Mouse (Mus musculus): ENCODE data around the gene Rrp36.

Rrp36 gene

DNA sequence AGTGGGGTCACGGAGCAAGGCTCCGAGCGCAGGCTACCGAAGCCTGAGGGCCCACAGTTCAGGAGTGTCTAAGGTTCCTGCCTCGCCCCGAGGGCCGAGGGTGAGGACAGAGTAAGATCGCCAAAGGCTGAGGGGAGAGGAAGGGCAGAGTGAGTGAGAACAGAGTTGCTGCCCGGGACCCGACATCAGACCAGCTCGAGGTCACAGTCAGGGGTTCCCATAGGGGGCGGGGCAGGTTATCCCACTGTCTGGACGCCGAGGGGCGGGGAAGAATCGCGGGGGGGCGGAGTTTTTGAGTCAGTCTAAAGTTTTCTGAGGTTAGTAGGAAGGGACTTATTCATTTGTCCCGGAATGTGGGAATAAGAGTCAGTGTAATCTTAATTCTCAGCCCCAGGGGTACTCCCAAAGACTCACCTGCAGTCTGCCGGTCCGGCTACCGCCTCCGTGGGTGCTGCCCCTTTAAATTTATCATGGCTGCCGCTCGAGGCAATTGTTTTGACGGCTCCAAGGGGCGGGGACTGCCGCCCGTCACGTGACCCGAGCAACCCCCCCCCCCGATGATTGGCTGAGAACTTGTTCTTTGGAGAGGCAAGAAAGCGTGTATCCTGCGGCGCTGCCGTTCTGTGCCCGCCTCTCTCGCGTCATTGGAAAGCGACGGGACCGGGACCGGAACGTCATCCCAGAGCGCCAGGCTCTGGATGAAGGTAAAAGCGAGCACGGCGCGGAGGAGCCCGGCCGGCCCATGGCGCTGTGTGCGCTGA is 28.4 kb downstream of the Rrp36 start, which contains the start of the genes Klc4 and Mrpl2:
Gene Klc4 (minus strand): TSS at position 462 of the 761 bp plus-strand sequence.
Gene Mrpl2 (plus strand): TSS at position 669 of the 761 bp plus-strand sequence.
- peak; percentile 98 for DNase-seq

GRCm38 (mm10) chr17:46644916-46645475 is 29.2 kb downstream of the Rrp36 start:
- DNase-seq = no peak

DNA sequence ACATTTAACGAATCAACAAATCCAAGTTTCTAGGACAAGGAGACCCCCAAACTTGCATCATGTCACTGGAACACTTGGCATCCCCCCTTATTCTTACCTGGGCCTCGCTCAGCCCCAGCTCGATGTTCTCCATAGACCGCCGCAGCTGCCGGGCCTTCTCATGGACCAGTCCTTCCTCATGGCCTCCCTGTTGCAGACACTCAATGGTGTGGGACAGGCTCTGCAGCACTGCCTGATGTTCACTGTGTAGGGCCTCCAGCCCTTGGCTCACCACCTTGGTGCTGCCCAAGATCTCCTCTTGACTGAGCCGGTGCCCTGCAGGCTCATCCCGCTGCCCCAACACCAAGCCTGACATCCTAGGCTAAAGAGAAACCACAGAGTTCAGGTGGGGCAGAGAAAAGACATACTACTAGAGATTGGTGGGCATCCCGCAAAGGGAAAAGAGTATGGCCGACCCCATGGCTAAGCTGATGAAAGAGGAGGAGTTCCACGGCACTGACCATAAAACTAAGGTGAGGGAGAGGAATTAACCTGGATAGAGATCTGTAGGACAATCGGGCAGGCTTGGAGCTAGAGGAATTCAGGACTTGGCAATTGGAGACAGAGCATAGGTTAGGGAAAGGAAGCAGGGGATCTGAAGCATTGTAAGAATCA is 29.9 kb downstream of the Rrp36 start:
- DNase-seq = no peak

DNA sequence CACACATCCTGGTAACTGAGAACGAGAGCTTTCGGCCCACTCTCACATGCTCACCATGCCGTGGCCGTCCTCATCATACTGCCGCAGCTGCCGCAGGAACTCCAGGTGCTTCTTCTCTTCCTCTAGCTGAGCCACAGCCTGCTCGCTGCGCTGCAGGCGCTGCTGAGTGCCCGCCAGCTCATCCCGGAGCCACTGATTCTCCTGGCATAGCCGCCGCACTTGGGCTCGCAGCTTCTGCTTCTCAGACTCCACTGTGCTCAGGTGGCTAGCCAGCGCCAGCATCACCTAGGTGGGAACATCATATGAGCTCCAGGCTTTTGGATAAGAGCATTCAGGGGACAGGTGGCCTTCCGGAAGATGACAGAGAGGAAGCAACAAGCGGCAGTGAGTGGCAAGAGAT is 32.1 kb downstream of the Rrp36 start:
- no peak for DNase-seq

DNA sequence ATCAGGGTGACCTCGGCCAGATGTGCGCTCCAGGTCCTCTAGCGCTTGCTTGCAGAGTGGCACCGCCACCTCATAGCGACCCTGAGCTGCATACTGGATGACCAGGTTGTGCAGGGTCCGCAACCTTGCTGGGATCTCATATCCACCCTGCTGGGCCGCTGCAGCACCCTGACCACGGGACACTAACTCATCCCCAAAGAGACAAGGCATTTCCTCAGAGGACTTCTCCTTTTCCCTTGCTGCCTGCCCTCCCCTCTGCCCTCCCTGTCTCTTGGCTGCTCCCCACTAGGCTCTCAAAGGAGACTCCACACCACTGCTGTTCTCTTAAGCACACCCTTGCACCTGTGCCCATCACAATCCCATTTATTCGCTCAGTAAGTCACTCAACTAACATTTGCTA is 34.2 kb downstream of the Rrp36 start:
- DNase-seq = no peak

DNA sequence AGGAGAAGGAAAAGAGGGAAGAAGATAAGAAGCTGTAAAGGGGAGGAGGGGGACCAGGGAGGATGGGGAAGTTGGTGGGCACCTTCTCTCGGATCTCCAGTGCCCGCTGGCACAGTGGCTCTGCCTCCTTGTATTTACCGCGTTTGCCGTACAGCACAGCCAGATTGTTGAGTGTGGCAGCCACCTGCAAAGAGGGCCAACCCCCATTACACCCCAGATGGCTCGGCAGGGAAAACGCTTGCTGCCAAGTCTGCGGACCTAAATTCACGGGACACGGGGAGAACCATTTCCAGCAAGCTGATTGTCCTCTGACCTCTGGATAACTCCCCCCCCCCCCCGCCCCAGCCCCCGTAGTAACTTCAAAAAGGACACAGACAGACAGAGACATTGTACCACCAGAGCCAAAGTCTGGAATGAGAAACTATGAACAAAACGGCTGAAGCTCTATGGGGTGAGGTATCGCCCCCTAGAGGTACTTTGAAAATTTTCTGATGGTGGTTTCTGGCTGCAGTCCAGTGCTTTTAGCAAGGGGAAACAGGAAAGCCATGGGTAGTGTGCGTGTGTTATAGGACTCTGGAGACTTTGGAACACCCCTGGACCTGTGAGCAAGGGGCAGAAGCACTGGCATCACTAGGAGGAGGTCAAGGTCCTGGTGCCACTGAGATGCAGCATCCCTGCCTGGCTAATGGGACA is 37.2 kb downstream of the Rrp36 start:
- DNase-seq = no peak

DNA sequence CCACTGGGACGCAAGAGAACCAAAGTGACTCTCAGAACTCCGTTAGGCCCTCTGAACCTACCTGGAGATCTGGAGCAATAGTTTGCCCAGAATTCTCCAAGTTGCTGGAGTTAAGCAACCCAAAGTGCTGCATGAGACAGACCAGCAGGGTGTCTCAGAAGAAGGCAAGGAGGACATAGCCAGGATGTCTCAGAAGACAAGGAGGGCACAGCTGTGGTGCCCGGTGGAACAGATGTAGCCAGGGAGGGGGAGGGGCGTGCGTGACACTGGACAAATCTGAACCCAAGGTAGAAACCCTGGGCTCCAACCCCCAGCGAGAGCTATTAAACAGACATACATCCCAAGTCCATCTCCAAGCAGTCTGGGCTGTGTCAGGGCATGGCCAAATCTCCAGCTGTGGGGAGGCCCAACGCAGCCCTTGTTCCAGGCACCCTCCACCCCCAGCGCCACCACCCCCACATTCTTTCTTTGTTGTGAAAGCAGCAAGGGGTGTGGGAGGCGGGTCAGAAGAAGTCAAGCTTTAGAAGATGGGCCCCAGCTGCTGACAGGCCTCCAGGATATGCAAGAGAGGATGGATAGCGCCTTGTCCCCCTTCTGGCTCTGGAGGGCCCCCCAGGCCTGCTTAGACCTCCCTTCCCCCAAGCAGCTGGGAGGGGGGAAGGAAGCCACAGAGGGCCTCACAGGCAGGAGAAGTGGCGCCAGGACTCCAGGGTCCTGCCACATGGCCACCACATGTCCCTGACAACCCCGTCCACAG is 44.3 kb downstream of the Rrp36 start:
- DNase-seq = no peak

GRCm38 (mm10) chr17:46628791-46629684 is 45.1 kb downstream of the Rrp36 start, which contains the start of gene Ptk7:
Gene Ptk7, minus strand, starts transcription at chr17:46629504.
- DNase-seq = peak; percentile 81

DNA sequence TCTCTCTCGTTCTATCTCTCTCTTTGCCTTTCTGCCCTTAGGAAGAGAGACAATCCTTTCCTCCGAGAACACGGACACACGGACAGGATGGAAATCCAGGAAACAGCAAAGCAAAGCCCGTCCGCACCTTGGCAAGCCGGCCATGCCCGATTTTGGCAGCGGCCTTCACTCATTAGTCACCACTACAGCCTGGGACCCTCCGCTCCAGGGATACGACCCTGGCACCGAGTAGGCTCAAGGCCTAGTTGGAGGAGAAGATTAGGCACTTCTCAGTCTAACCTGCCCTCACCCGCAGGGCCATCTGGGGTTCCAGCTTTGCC is 45.7 kb downstream of the Rrp36 start:
- no peak for DNase-seq

GRCm38 (mm10) chr17:46627409-46627808 is 46.7 kb downstream of the Rrp36 start:
- no peak for DNase-seq

- no peak for DNase-seq
Observed at GRCm38 (mm10) chr17:46624598-46624997, 49.6 kb downstream of the Rrp36 start.

DNA sequence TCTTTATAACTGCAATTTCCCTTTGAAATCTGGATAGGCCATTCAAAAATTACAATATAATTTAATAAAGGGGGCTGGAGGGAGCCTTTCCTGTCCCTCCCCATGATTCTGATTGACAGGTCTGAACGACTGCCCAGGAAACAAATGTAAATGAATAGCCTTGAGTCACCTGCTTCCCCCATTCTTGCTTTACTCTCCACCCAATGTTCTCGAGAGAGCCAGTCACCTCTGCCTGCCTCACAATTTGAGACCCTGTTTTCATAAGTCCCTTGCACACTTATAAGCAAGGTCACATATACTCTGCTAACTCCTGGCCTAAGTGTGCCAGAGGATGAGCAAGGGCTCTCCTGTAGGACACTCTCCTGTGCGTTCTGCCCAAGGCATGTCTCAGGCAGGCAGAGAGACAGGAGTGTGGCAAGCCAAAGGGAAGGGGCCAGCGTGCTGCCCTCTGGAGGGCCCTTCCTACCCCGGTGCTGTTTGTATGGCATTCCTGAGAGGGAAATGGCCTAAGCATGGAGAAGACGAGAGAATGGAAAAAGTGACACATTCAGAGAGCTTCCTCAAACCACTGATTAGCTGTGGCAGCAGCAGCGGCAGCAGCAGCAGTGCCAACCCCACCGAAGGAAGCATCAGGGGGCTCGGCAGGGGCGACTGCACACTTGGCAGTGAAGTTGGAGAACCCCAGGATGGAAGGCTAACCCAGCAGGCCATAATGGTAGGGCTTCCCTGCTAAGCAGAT is 50.2 kb downstream of the Rrp36 start:
- no peak for DNase-seq

- DNase-seq = no peak
Observed at GRCm38 (mm10) chr17:46622269-46622668, 51.9 kb downstream of the Rrp36 start.

DNA sequence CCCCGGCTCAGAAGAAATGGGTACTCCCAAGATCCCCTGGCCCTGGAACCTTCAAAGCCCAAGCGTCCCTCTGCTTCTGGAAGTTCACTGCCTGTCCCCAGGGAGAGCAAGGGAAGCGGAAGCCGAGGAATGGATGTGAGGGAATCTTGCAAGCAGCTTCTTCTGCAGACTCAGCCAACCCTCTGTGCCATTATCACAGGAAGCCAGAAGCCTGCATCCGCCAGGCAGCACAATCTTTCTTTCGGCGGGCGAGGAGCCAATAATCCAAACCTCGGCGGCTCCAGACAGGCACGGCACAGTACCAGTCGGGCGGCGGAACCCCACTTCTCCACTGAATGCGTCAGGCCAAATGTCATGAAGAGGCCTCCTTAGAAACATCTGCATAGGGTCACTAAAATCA is 52.8 kb downstream of the Rrp36 start:
- peak; percentile 75 for DNase-seq

- no peak for DNase-seq
Observed at GRCm38 (mm10) chr17:46619683-46620357, 54.3 kb downstream of the Rrp36 start.

- DNase-seq = no peak
Observed at GRCm38 (mm10) chr17:46618769-46619682, 55.1 kb downstream of the Rrp36 start.

DNA sequence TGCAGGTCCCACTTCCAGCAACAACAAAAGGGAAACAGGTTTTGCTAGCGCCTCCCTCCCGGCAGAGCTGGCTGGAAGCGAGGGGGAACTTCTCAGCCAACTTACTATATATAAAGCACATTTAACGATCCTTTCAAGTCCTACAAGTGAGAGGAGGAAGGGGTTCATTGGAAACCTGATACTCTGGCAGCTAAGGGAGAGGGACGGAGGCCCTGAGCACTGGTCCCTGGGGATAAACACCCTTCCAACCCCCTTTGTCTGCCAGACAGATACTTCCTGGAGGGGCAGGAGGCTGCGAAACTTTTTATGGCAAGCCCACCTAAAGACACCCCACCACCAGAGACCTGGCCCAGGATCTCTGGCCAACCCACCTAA is 55.8 kb downstream of the Rrp36 start:
- DNase-seq = no peak

GRCm38 (mm10) chr17:46617799-46618198 is 56.4 kb downstream of the Rrp36 start:
- no peak for DNase-seq

Measured in right cerebral cortex, postnatal 14 days (tissue).